Mouse (Mus musculus) kidney, adult 8-10 months (tissue): ENCODE measurements around the gene Brsk2.
A peak's percentile ranks its signal among the peaks of the same experiment; 100 is the strongest.

Experiments
- DNase-seq, 2 experiments: peaks; one replicate each; pipeline ENCODE4 v3.0.0; 2022

Brsk2 gene

DNA sequence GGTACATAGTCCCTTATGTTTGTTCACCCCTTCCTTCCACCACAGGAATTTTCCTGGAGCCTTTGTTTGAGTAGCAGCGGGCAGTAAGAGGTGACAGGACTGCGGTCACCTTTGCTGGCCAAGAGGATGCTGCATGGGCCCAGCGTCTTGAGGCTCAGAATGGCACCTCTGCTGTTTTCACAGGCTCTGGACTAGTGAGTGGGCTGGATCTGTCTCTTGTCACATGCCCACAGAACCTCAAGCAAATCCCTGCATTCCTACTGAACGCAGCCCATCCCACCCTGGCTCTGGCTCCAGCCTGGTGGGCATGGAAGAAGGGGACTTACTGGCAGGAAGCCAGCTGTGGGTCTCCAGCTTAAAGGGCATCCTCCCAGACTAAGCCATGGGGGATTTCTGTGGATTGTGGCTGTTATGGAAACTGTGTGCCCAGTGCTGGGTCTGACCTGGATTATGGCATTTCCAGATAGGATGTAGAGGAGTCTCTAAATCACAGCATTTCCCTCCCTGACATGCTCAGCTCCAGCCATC lies 8.0 kb downstream of the Brsk2 start:
- DNase-seq, result no peak

DNA sequence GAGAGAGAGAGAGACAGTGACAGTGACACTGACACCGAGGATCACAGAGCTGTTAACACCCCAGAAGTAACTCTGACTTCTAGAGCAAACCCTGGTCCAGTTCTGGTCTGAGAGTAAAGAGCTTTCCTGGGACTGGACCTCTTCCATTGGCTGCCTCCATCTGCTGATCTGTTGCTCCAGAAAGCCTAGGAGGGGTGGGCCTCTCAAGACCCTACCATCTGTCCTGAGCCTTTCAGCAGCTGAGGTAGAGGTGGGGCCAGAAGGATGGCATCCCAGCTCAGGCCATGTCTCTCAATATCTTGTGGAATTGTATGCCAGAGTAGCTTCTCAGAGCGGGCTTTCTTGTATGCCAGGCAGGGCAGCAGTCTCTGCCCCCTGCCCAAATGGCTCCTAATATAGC lies 8.7 kb downstream of the Brsk2 start:
- no peak for DNase-seq

DNA sequence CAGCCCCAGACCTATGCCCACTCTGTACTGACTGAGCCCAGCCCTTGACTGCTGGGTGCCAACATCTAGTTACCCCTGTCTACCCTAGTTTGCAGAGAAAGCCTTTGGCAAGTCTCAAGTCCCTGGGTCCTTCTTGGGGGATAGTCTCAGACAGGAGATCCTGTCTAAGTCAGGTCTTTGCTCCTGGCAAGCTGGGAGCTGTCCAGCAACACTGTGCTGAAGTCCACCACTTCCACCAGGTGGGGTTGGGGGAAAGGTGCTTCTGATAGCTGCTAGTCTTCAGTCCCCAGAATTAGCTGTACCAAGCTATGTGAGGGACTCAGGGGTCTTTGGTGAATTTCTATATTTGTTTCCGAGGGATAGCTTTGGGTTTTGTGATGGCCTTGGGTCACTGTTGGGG lies 9.6 kb downstream of the Brsk2 start:
- DNase-seq, result no peak

DNA sequence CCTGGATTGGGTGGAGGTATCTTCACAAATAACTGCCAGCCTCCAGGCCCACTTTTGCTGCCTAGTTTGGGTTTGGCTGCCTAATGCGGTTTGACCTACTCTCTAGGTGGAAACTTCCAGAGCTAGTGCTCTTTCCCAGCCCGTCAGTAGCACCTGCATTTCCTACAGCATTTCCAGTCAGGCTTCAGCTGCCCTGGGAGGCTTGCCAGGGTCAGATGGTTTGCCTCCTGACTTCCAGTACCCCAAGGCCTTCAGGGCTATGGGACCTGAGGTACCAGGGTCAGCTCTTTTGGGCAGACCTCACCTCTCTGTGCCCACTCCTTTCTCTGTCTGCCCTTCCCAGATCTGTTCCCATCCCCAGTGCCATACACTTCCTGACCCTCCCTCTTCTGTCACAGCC lies 11.4 kb downstream of the Brsk2 start:
- no peak for DNase-seq

DNA sequence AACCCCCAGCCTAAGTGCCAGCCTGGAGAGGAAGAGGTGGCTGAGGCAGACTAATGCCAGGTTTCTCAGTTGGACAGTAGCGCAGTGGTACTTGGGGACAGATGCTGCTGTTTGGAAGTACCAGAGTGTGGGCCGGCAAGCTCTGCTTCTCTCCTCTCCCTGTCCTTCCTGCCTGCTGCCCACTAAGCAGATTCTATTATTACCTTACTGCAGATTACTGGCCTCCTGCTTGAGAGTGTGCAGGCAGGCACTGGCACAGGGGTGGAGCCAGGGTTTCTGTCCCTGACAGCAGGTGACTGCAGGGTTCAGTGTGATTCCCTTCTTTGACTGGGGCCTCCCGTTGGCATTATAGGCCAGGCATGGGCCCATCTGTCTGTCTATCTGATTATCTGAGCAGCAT lies 11.9 kb downstream of the Brsk2 start:
- DNase-seq, result no peak

DNA sequence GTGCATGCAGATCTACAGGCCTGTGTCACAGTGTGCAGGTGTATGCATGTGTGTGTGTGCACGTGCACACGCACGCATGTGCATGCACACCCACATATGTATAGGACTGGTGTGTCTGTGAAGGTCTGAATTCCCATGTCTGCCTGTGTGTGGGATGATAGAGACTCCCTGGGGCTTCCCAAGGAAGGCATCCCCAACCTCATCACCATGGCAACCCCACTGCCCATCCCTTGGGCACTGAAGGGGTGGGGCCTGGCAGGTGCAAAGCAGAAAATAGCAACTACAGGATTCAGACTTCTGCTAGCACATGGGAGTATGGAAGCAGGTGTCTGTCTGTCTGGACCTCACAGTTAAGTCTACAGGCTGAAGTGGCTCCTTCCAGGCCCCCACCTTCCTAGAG lies 13.0 kb downstream of the Brsk2 start:
- no peak for DNase-seq

DNA sequence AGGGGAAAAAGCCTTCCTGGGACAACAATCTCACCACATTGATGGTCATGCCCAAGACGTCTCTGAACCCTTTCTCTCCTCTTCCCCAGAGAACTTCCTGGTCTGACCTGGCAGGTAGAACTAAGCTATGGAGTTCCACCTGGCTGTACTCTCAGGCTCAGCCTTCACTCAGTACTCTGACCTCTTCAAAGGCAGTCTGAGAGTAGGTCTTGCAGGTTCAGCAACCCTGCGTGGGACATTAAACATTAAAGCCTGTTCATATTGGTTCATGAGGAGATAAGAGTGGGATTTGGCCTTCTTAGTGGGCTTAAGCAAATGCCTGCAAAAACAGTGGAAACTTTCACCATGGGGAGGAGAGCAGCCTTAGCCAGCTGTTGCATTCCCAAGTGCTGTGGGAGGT lies 16.7 kb downstream of the Brsk2 start:
- DNase-seq, result no peak

DNA sequence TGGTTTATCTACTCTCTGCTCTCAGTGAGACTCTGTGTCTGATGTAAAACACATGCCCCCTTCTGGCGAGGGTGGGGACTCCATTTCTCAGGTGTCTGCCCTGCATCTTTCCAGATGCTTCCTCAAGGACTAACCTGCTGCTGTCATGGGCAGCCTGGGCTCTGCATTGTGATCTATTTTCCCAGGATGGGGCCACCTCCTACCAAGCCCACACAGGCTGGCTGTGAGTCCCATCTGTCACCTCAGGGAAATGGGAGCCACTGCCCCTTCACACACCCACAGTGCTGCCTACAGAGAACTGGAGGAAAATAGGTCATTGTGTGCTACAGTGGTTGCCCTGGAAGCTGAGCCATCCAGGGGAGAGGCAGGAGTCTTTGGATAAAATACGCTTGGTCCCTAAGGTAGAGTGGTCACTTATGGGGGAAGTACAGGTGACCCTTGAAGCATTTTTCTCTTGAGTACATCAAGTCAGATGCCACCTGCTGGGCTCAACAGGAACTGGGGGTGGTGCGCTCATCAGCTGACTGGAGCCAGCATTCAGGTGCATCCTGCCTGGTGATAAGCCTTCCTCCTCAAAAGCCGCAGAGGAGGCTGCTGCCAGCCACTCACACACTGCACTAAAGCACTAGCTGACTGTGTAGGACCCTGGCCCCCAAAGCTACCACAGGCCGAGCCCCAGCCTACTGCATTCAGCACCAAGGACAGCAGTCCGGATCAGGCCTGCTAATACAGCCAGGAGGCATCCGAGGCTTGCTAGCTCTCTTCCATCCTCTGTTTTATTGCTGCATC lies 23.5 kb downstream of the Brsk2 start:
- no peak for DNase-seq

DNA sequence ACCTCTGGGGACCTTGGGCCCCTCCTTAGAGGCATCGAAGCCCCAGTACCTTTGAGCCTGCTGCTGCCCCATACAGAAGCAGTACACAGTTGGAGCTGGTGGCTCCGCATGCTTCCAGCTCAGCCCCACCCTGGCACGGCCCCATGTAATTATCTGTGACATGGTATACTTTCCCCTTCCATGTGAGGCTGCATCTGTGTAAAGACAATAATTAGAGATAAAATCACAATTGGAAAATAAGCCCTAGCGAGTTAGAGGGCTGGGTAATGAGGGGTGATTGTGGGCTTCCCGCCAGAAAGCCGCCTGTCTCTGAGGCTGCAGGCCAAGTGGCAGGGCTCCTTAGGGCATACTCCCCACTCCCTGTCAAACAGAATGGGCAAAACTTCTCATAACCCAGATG lies 28.5 kb downstream of the Brsk2 start:
- DNase-seq, result no peak

DNA sequence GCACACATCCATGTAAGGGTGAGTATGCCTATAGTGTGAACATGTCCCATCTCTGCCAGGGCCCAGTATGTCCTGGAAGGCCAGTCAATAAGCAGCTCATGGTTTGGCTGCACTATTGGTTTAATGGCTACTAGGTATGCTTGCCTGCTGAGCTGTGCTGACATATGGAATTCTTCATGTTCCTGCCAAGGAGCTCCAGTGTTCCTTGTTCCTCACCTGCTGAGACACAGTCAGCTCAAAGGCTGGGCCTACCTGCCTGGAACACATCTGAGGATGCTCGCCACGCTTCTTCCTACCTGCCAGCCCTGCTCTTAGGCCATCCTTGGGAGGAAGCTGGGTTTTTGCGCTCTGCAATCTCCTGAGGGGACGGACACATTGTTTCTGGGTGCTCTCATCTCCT lies 29.7 kb downstream of the Brsk2 start:
- no peak for DNase-seq

DNA sequence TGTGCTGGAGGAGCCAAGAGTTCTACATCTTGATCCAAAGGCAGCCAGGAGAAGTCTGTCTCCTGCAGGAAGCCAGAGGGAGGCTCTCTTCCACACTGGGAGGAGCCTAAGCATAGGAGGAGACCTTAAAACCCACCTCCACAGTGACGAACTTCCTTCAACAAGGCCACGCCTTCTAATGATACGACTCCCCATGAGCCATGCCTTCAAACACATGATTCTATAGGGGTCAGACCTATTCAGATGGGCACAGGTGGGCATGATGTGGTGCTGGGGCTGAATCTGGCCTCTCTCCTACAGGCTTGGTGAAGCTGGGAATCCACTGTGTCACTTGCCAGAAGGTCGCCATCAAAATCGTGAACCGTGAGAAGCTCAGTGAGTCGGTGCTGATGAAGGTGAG lies 31.7 kb downstream of the Brsk2 start:
- no peak for DNase-seq

DNA sequence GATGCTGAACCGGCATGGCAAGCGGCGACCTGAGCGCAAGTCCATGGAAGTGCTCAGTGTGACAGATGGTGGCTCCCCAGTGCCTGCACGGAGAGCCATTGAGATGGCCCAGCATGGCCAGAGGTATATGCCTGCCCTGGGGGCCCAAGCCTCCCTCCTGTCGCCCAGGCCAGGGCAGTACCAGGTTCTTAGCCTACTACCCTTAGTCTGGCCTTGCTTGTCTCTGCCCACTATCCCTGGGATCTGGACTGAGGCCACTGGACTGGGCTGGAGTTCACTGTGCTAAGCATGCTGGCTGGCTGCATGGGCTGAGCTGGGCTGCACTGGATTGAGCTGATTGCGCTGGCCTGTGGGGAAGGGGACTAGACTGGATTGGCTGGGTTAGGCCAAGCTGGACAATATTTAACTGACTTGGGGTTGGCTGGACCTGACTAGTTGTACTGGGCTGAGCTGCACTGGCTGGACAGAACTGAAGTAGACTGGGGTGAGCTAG lies 38.8 kb downstream of the Brsk2 start:
- peak; percentile 57 to 74 for DNase-seq

DNA sequence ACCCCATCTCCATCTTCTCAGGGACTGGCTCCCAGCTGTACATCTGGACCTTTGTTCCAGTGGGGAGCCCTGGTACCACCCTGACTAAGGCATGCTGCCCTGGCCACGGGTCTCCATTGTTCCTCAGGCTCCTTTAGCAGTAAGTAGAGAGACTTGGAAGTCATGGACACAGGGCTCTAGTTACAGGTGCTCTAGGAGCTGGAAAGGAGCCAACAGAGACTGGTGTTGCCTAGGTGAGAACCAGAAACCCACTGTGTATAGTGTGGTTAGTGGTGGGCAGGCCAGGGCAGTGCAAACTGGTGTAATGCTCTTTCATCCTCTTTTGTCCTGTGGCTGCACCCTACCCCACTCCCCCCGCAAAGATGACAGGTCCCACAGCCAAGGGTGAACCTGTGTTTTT lies 41.6 kb downstream of the Brsk2 start:
- no peak for DNase-seq

DNA sequence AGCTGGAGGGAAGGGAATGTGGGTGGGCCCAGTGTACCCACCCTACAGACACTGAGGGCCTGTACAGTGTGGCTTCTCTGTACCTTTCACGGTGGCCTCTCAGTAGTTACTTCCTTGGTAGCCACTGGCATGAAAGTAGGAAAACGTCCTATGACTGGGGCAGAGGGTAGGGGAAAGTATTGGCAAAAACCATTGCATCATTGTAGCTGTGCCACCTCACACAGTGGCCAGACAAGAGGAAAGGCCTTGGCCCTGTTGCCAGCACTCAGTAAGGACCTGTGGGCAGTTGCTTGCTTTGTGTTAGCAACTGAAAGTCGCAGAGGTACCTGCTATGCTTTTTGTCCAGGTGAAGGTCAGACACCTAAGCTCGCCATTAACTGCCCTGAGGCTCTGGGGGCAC lies 44.6 kb downstream of the Brsk2 start:
- DNase-seq, result no peak

DNA sequence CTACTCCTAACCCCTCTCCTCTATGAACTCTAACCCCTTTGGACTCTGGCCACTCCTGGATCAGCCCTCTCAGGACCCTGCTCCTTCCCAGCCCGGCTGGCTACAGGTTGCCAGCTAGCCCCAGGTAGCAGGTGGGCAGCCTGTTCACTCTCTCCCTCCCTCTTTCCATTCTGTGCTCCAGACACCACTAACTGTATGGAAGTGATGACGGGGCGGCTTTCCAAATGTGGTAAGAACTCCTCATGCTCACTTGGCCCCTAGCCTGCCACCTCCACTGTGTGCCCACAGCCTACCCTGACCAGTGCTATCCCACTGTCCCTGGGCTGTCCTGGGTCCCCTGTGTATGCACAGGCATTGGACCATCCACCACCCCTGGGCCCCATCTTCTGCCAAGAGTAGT lies 51.1 kb downstream of the Brsk2 start:
- DNase-seq, result no peak

DNA sequence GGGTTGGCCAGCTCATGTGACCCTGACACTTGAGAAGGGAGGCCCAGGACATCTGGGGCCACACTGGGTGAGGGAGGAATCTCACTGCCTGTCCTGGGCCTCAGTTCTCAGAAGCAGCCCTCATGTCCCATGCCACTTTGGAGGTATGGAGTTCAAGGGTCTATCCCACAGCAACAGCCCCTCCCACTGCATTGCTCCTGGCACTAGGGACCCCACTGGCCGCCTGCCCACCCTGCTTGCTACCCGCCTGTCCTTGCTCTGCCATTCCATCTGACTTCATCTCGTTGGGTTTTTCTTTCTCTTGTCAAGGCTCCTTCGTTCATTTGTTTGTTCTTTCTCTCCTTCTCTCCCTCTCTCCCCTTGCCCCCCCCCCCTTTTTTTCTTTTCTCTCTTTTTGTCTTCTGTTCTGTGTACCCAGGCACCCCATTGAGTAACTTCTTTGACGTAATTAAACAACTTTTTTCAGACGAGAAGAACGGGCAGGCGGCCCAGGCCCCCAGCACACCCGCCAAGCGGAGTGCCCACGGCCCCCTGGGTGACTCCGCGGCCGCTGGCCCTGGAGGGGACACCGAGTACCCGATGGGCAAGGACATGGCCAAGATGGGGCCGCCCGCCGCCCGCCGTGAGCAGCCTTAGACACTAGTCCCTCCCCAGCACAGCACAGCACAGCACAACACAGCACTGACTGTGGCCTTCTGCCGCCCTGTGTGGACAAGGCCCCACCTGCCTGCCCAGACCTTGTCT lies 52.2 kb downstream of the Brsk2 start:
- no peak for DNase-seq

DNA sequence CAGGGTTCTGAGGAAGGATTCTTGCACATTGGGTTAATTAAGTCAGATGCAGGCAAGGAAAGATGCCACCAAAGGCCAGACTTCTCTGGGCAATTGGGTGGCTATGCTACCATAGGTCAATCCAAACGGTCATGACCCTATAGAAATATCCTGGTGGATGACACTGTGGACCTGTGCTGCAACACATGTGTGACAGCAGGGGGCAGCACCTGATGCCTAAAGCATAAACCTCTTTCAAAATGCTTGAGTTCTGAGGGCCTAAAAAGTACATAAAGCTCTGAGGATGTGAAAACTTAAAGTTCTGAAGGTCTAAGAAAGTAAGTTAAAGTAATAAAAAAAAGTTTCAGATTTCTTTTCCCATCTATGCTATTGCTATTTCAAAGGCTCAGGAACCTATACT lies 67.0 kb downstream of the Brsk2 start:
- DNase-seq, result peak in 1 of 2 experiments; percentile 44

DNA sequence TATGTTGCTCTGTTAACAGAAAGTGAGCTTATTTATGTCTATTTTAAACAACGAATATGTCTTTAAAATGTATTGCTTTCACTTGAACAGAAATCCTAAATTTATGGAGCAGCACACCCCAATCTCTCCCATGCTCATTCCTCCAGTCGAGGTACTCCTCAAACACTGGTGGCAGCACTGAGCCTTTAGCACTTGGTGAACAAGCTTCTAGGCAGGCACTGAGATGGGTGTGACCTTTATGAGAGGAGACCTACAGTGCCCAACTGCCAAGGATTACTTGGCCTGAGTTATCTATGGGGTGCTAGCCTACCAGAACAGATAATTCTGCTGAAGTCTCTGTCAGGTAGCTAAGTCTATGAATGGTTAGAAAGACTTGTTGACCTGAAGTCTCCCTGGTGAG lies 70.1 kb downstream of the Brsk2 start:
- DNase-seq, result no peak

DNA sequence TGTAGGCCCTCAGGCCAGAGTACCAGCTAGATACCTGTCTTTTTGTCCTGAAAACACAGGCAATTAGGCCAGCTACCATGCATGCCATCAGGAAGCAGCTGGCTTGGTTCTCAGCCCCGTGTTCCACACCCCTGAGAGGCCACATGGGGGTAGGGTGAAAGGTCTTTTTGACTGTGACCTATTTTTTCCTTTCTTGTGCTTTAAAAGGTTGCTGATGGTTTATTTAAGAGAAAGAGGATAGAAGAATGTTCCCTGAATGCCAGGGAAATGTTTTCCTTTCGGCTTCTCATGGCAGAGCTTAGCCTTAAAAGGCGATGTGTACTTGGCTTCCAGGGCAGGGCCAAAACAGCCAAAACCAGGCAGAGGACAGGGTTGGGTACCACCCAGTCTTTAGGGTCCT lies 71.3 kb downstream of the Brsk2 start:
- peak; percentile 22 to 35 for DNase-seq

DNA sequence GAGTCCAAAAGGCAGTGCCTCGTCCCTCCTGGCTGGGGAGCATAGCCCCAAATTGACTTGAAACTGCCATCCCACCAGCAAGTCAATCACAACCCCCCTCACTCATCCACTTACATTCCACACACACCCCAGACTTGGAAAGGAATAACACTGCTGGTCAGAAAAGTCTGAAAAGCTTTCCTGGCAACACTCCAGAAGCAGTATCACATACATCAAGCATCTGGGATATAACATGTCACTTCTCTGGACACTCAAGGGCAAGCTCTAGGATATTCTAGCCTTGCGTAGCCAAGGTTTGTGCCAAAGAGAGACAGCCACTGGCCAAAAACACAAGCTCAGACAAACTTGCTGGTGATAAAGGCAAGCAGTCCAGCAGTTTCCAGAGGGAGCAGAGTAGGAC lies 75.6 kb downstream of the Brsk2 start:
- DNase-seq, result no peak

DNA sequence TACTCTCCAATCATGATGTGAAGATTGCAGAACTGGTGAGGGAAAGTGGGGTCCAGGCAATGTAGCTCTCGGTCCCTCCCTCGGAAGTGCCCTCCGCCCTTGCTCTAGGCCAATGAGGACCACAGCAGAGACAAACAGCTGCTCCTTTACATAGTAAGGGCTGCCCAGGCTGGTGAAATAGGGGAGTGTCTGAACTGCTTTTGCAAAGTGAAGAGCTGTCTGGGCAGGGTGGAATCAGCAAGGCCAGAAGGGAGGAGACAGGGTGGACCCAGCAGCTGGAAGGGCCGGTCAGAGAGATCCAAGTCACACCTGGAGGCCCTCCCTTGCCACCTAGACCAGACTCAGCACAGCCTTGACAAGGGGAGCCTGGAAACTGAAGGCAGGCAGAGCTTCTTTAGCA lies 76.4 kb downstream of the Brsk2 start:
- no peak for DNase-seq

DNA sequence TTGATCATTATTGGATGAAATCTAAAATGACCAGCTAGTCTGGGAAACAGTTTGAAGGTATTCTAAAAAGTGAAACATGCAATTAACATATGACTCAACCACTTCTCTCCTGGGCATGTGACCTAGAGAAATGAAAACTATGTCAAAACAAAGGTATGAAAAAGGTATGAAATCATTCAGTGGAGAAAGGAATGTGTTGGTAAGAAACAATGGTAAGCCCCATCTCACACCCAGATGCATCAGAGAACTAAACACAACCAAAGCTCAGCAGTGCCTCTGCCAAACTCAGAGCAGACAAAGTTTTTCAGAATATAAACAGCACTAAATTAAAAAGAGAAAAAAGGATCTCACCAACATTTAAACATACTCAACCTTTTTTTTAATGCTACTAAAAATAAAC lies 80.5 kb downstream of the Brsk2 start:
- DNase-seq, result no peak

DNA sequence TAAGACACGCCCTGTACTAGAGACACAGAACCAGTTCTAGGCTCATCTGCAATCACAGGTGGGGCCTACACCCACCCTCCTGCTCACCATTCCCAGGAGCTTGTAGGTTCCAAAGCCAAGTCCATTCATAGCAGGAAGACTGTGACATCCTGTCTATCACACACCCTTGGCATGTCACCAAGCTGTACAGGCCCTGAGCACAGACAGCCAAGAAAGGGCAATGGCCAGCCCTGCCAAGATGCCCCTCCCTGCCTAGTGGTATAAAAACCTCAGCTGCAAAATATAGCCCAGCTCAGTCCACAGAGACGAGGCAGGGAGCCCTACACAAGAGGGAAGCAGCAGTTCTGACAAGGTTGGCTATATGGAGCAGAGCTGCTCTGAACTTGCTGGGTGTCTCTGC lies 84.6 kb downstream of the Brsk2 start:
- DNase-seq, result peak; percentile 35 to 36
